Mouse (Mus musculus) bone marrow macrophage, adult 2 months (primary cell): ENCODE results near the gene Gm10337. TPM values are rescaled to one million over a fixed set of nuclear protein-coding genes. Genes with fewer than 3 reads are reported as not detected.

Experiments
- H3K27ac ChIP-seq: 2 replicates; pipeline ENCODE4 v1.5.1; 2012; ENCODE audit warnings: low read depth, low read length; ENCODE audit not compliant: insufficient read depth
- H3K4me1 ChIP-seq: 2 replicates; pipeline ENCODE4 v1.6.1; 2012; ENCODE audit warnings: low read length; ENCODE audit not compliant: control insufficient read depth, insufficient read depth
- H3K4me3 ChIP-seq: 2 replicates; pipeline ENCODE4 v1.5.1; 2012; ENCODE audit warnings: mild to moderate bottlenecking, low read length, moderate library complexity; ENCODE audit not compliant: insufficient read depth
- CTCF ChIP-seq: IDR thresholded peaks from 2 replicates; pipeline ENCODE4 v1.5.1; 2012; ENCODE audit warnings: low read depth, mild to moderate bottlenecking, low read length, moderate library complexity
- POLR2A ChIP-seq: IDR thresholded peaks from 2 replicates; pipeline ENCODE4 v1.6.1; 2012; ENCODE audit warnings: mild to moderate bottlenecking, low read depth, low read length, borderline replicate concordance
- polyA plus RNA-seq: library from polyadenylated mRNA; stranded (reverse); fragments of >200 nt; gene quantifications from 2 replicates; pipeline ENCODE4 v1.2.4, GENCODE M21; 2012; ENCODE audit not compliant: missing spikeins, insufficient read depth, insufficient read length

Gene Gm10337
- polyA plus RNA-seq, 1 experiment: not detected

DNA sequence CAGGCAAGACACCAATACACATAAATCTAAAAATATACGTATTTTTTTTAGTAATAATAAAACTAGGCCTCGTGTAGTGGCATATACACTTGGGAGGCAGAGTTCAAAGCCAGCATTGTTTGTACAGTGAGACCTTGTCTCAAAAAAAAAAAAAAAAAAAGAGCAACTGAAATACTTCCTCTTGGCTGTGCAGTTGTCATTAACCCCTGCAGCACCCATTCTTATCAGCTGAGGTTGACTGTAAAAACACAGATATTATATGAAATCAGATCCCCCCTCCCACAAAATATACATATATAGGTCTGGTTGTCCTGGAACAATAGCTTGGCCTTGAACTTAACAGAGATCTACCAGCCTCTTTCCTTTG is 2.9 kb downstream of the Gm10337 start:
- no peak for TF ChIP-seq CTCF
- Histone ChIP-seq H3K27ac (peak overlapping the region; percentile 32; the same call in 1 of the 2 replicates), H3K4me3 (no peak overlapping the region), H3K4me1 (peaks cover 37% of the 10 kb centered on the region)

DNA sequence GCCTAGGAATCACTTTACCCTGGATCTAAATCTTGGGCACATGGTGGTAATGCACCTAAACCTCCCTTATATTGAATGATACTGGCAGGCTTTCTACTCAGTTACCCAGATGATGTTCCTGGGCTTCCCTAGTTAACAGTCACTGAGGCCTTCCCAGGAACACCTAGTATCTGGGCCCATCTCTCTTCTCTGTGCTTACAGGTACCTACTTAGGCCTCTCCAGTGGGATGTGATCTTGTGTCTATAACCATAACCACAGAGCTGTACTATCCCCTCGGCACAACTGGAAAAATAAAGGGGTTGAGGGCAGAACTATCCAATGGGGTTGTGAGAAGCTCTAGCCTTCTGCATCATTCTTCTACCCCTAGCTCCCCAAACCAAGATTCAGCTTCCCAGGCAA is 3.3 kb downstream of the Gm10337 start:
- Histone ChIP-seq H3K4me3 (no peak overlapping the region), H3K4me1 (peaks cover 37% of the 10 kb centered on the region), H3K27ac (peak overlapping the region; percentile 41)
- TF ChIP-seq POLR2A (no peak), CTCF (no peak)

DNA sequence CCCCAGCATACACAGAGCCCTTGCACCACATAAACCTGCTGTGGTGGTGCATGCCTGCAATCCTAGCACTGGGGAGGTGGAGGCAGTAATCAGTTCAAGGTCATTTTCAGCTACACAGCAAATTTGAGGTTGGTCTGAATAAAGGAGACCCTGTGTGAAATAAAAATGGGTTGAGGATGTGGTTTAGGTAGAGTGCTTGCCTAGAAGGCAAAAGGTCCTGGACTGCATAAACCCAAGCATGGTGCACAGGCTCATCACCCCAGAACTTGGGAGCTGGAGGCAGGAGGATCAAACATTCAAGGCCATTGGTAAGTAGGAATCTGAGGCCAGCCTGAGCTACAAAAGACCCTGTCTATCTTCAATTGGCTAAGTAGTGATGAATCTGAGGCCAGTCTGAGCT is 4.0 kb downstream of the Gm10337 start:
- TF ChIP-seq POLR2A (no peak), CTCF (no peak)
- Histone ChIP-seq H3K4me1 (peaks cover 39% of the 10 kb centered on the region), H3K4me3 (no peak overlapping the region), H3K27ac (peak overlapping the region; percentile 17)

DNA sequence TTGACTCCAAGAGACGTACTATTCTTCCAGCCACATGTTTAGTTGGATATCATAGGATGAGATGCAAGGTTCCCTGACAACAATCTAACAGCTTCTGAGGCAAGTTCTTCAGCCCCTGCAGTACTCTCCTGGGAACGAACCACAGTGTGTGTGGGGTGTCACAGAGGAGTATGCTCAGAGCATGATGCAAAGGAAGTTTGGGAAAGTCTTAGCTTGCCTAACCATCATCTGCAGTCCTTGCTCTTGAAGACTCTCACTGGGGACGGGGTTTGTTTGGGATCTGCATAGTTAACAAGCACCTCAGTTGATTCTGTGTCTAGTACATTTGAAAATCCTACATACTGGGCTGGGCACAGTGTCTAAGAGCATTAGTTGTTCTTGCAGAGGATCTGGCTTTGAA is 4.8 kb downstream of the Gm10337 start:
- no peak overlapping the region for H3K27ac ChIP-seq
- peaks cover 46% of the 10 kb centered on the region for H3K4me1 ChIP-seq
- no peak overlapping the region for H3K4me3 ChIP-seq
- TF ChIP-seq CTCF: no peak
- no peak for TF ChIP-seq POLR2A

DNA sequence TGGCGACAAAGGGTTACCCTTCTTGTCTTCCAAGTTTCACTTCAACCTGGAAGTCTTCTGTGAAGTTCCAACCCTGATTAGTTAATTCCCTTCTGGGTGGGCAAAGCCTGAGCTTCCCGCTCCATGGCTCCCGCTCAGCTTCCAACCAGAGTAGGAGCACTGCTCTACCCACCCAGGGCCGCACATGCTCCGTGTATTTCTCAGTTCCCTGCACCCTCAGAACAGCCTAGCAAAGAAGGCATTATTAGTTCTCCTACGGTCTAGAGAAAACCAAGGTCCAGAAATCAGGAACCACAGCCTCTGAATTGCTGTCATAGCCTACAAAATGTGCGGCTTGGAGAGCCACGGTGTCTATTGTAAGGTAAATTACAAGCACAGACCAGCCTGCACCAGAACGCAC is 6.6 kb downstream of the Gm10337 start:
- TF ChIP-seq POLR2A: no peak
- no peak for TF ChIP-seq CTCF
- peak overlapping the region; percentile 67 for H3K27ac ChIP-seq
- H3K4me3 ChIP-seq: peak overlapping the region; percentile 70
- H3K4me1 ChIP-seq: peaks cover 45% of the 10 kb centered on the region

DNA sequence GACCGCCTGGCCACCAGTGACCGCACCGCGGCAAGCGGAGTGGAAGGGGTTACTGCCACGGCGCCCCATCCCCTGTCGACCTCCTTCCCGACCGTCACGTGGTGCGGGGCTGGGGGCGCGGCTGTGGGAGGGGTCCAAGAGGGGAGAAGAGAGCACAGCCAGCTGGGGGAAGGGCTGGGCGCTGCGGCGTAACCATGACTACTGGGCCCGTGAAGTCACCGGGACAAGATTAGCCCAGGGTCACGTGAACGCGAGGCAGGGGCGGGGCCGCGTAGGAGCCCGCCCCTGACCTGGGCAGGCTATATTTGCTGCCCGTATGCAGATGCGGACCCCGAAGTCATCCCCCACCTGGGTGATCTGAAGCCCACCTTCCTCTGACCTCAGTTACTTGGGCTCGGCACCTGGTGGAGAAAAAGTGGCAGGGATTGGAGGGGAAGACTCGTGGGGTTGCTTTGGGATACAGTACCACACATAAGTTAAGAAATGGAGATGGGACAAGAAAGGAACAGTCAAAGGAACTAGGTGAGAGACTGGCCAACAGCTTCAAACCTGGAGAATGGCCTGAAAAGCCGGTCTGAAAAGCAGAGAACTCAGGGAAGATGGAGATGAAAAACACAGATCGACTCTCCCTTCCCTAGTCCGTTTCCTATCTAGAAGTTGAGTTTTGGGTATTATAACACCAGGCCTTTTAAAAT is 7.2 kb downstream of the Gm10337 start:
- peaks cover 45% of the 10 kb centered on the region for H3K4me1 ChIP-seq
- TF ChIP-seq CTCF (no peak), POLR2A (no peak)
- H3K27ac ChIP-seq: peak overlapping the region; percentile 67
- peak overlapping the region; percentile 70 for H3K4me3 ChIP-seq

DNA sequence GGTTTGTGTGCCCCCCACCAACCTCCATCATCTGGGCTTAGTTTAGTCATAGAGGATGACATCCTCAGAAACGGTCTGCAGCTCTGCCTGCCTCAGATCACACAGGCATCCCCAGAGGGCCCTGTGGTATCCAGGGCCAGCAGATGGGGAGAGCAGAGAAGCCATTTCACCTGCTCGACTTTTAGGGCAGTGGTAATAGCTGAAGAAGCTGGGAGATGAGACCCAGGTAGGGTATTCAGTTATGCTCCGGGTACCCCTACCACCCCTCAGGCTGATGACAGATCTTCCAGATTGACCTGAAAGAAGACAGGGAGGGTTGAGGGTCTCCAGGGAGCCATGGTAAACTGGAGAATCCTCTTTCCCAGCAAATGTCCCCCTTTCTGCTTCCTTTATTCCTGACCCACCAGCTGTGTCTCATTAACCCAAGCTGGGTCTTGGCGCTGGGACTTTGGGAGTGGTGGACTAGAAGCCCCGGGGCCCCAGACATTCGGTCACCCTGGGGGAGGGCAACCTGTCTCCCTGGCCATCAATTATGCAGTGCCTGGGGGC is 7.8 kb downstream of the Gm10337 start:
- H3K27ac ChIP-seq: no peak overlapping the region
- H3K4me1 ChIP-seq: peaks cover 46% of the 10 kb centered on the region
- H3K4me3 ChIP-seq: no peak overlapping the region
- TF ChIP-seq POLR2A (no peak), CTCF (no peak)

DNA sequence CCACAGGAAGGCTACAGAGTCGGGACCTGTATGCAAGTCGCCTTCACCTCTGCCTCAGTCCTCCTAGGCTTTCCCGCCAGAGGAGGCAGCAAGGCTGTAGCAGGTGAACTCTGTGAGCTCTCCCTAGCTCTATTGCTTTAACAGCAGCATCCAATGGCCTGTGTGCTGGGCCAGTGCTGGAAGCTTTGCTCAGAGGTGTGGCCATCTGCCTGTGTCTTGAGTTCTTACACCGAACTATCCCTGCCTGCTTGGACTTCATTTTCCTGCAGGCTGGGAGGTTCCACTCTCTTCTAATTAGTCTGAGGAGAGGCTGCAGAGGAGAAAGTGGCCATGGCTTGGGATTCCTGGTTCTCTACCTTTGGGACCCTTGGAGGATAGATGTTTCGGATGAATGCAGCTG is 8.5 kb downstream of the Gm10337 start:
- no peak overlapping the region for H3K4me3 ChIP-seq
- peaks cover 41% of the 10 kb centered on the region for H3K4me1 ChIP-seq
- no peak overlapping the region for H3K27ac ChIP-seq
- no peak for TF ChIP-seq POLR2A
- TF ChIP-seq CTCF: no peak

DNA sequence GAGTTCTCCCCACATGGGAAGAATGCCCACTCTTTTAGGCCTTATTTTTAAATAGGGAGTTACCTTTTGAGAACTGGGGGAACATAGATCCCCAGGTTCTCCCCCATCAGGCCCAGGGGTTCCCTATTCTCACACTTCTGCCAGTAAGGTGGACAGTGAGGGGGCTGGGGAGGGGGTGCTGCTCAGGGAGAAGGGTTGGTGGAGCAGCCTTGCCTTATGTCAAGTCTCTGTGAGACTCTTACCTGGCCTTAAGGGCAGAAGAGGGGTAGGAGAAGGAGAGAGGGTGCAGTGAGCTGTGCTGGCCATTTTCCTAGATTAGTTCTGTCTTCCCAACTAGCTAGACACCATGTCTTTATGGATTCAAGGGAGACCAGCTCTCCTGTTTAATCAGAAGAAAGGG is 8.9 kb downstream of the Gm10337 start:
- no peak for TF ChIP-seq CTCF
- no peak for TF ChIP-seq POLR2A
- peaks cover 37% of the 10 kb centered on the region for H3K4me1 ChIP-seq

DNA sequence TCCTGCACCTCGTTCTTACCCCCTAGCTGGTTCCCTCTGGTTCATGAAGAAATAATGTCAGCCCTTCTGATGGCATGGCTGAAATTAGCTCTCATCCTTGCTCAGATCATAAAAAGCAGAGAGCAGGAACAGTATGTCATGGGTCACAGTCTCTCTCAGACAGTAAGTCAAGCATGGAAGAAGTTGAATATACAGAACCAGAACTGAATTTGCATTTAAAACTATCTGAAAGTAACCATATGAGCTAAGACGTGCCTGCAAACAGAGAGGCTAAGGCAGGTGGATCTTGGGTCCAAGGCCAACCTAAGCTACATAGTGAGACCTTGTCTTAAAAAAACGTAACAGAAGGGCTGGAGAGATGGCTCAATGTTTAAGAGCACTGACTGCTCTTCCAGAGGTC is 9.5 kb downstream of the Gm10337 start:
- H3K4me3 ChIP-seq: no peak overlapping the region
- H3K4me1 ChIP-seq: peaks cover 33% of the 10 kb centered on the region
- no peak for TF ChIP-seq POLR2A
- no peak for TF ChIP-seq CTCF
- H3K27ac ChIP-seq: no peak overlapping the region

More for the DNA sequence above, 8.9 kb downstream of the Gm10337 start:
- no peak overlapping the region for H3K27ac ChIP-seq
- H3K4me3 ChIP-seq: no peak overlapping the region

DNA sequence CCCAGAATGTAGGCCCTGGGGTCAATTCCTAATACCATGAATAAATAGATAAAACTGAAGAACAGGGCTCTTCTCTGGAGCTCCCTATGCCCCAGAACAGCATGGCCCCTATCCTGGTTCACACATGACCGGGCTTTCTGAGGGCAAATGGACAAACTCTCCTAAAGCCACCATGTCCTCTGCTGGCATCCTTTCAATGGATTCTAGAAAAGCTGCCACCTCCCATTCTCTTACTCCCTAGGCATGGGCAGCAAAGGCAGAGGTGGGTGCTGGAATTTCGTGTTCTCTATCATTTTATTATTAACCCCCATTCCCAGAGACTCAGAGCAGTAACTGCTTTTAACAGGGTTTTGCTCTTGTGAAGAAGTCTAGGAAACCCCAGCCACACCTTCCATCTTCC is 11.7 kb downstream of the Gm10337 start:
- TF ChIP-seq POLR2A (no peak), CTCF (no peak)
- Histone ChIP-seq H3K27ac (no peak overlapping the region), H3K4me1 (peaks cover 28% of the 10 kb centered on the region), H3K4me3 (no peak overlapping the region)
